Mouse (Mus musculus) stomach, embryonic 14.5 days (tissue): ENCODE results near the gene Pm20d2. TPM values are rescaled to one million over a fixed set of nuclear protein-coding genes. Genes with fewer than 3 reads are reported as not detected.
A peak's percentile ranks its signal among the peaks of the same experiment; 100 is the strongest.

Source experiments
- ATAC-seq: fragments of 200-750 bp; cut with Nextera tagmentation; 2 replicates; pipeline ENCODE4 v1.8.0; 2017; ENCODE audit warnings: low read depth, moderate TSS enrichment; ENCODE audit not compliant: insufficient number of reproducible peaks, insufficient read depth, low FRiP score
- H3K27ac ChIP-seq: fragments of 300-500 bp; sonication (generic); 2 replicates; pipeline ENCODE4 v1.5.1; 2014; ENCODE audit warnings: mild to moderate bottlenecking, low read length, moderate library complexity, mixed read lengths
- H3K27me3 ChIP-seq: fragments of 300-500 bp; sonication (generic); 2 replicates; pipeline ENCODE4 v1.6.1; 2014; ENCODE audit warnings: low read length, control low read depth, mixed read lengths; ENCODE audit not compliant: control insufficient read depth, insufficient read depth
- H3K36me3 ChIP-seq: fragments of 300-500 bp; sonication (generic); 2 replicates; pipeline ENCODE4 v1.6.1; 2014; ENCODE audit warnings: mild to moderate bottlenecking, control low read depth, low read length, moderate library complexity, mixed read lengths; ENCODE audit not compliant: control insufficient read depth, insufficient read depth
- H3K4me1 ChIP-seq: fragments of 300-500 bp; sonication (generic); 2 replicates; pipeline ENCODE4 v1.6.1; 2014; ENCODE audit warnings: low read length, control low read depth, mixed read lengths; ENCODE audit not compliant: control insufficient read depth, insufficient read depth
- H3K4me2 ChIP-seq: fragments of 300-500 bp; sonication (generic); replicated peaks from 2 replicates; pipeline ENCODE4 v1.6.1; 2014; ENCODE audit warnings: low read depth, low read length, control low read depth
- H3K4me3 ChIP-seq: fragments of 300-500 bp; sonication (generic); 2 replicates; pipeline ENCODE4 v1.5.1; 2014; ENCODE audit warnings: low read depth, low read length, control low read depth
- H3K9ac ChIP-seq: fragments of 300-500 bp; sonication (generic); replicated peaks from 2 replicates; pipeline ENCODE4 v1.6.1; 2014; ENCODE audit warnings: low read depth, mild to moderate bottlenecking, control low read depth, low read length, moderate library complexity, mixed read lengths
- H3K9me3 ChIP-seq: fragments of 300-500 bp; sonication (generic); 2 replicates; pipeline ENCODE4 v1.6.1; 2016; ENCODE audit warnings: low read depth, low read length, control low read depth; ENCODE audit not compliant: control insufficient read depth
- WGBS: fragments of 180-500 bp; shearing (Covaris S2); extraction: QIAGEN DNeasy Blood & Tissue Kit; methylation state at CpG from one replicate; pipeline ENCODE4 v1.1.7; 2014; 5-methylcytosine and 5-hydroxymethylcytosine counted together
- polyA plus RNA-seq: library from polyadenylated mRNA; unstranded; fragments of >200 nt; fragmentation: Nextera tagmentation; extraction: Ambion mirVana; gene quantifications from 2 replicates; pipeline ENCODE4 v1.2.1, GENCODE M21; 2014

Pm20d2 gene
- polyA plus RNA-seq, 1 experiment from 2014 or later = 1.3 TPM

DNA sequence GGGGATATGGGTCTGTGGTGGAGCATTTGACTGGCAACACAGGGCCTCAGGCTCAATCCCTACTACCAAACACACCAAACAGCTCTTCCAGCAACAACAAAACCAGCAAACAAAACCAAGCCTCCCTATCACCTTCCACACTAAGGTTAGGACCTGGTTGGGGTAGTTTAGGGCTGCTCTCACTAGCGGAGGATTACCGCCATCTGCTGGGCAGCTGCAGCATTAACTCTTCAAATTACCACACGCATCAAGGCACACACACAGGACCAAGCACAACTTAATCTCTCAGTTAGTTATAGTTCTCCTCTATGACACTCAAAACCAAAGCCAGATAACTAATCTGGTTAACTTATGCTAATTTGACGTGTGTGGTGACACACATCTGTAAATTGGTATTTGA is 15.1 kb upstream of the Pm20d2 start:
- no peak overlapping the region for H3K27ac ChIP-seq
- H3K9ac ChIP-seq = no peak overlapping the region
- no peaks in the 10 kb centered on the region for H3K36me3 ChIP-seq
- H3K27me3 ChIP-seq = no peaks in the 10 kb centered on the region
- no peak for ATAC-seq
- no peak overlapping the region for H3K4me3 ChIP-seq
- H3K4me1 ChIP-seq = 0 out of 2 replicates have a peak, but pooled peaks cover 3% of the 10 kb centered on the region
- H3K9me3 ChIP-seq = no peaks in the 10 kb centered on the region
- WGBS = 10% methylated on average over 4 of the region's 4 CpGs
- no peak overlapping the region for H3K4me2 ChIP-seq

DNA sequence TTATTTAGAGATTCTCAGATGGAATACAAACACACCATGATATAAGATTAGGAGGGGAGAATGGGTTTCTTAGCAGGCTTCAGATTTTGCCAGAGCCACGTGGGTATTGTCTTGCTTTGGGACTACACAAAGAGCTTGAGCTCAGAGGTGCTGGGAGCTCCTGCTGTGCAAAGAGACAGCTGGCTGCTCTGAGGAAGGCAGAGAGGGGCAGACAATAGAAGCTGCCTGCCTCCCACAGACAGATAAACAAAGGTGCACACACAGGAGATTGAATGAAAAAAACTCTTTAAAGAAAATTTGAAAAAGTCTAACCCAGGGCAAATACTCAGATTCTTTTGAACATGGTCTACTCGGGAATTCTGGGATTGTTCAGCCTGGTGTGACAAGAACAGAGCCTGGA is 8.6 kb upstream of the Pm20d2 start:
- 30% methylated on average over 2 of the region's 2 CpGs for WGBS
- ATAC-seq = no peak

DNA sequence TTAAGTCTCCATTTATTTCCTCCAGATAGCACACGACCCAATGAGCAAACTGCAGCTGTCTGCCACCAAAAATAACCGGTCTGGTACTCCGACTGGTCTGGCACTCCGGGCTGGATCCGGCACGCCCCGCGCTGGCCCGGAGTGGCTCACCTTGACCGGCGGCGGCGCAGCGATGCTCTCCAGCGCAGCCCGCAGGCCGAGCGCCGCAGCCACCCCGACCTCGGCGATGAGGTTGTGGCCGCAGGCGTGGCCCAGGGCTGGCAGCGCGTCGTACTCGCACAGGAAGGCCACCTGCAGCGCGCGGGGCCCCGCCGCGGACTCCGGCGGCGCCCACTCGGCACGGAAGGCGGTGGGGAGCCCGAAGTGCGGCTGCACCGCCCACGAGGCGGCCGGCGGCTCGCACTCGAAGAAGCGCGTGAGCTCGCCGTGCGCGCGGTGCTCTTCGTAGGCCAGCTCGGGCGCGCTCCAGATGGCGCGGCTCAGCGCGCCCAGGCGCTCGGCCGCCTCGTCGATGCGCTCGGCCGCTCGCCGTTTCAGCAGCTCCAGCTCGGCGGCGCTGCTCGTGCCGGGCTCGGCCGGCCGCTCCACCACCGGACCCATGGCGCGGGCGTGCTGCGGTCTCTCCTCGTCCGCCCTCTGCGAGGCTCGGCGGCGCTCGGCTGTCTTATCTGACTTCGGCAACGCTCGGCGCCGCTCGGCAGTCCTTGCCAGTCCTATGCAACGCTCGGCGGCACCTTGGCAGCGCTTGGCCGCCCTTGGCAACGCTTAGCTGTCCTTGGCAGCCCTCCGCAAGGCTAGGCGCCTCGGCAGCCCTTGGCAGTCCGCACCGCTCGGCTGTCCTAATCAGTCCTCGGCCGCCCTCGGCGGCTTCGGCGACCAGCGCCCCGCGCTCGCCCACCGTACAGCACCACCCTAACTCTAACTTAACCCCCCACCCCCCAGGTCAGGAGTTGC is 479 bp downstream of the Pm20d2 start:
- Histone ChIP-seq H3K9ac (peak overlapping the region; percentile 63), H3K27ac (peak overlapping the region; percentile 81), H3K4me2 (peak overlapping the region; percentile 93), H3K9me3 (no peaks in the 10 kb centered on the region), H3K27me3 (no peaks in the 10 kb centered on the region), H3K4me3 (peak overlapping the region; percentile 51), H3K36me3 (no peaks in the 10 kb centered on the region), H3K4me1 (no peaks in the 10 kb centered on the region)
- WGBS = under 1% methylated on average over 114 of the region's 123 CpGs
- peak; percentile 88 for ATAC-seq

More for the DNA sequence above, 8.6 kb upstream of the Pm20d2 start:
- Histone ChIP-seq H3K36me3 (no peaks in the 10 kb centered on the region), H3K4me3 (no peak overlapping the region), H3K4me2 (no peak overlapping the region), H3K9me3 (no peaks in the 10 kb centered on the region), H3K27me3 (no peaks in the 10 kb centered on the region), H3K9ac (no peak overlapping the region), H3K27ac (no peak overlapping the region), H3K4me1 (no peaks in the 10 kb centered on the region)

DNA sequence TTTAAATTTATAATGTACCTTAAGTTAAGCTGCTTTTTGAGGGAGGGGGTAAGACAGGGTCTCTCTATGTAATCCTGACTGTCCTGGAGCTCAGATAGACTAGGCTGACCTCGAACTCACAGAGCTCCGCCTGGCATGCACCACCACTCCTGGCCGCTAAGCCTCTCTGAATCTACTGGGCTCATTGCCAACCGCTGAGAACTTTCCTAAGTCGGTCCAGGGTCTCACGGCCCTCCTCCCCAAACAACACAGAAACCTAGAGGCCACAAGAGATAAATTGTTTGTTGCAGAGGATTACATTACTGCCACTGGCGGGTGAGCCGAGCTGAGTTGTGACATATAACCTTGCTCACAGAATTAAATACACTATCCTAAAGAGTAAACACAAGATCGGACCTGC is 1.4 kb downstream of the Pm20d2 start:
- Histone ChIP-seq H3K27ac (no peak overlapping the region), H3K9me3 (no peaks in the 10 kb centered on the region), H3K9ac (no peak overlapping the region), H3K36me3 (no peaks in the 10 kb centered on the region), H3K4me1 (no peaks in the 10 kb centered on the region), H3K4me2 (peak overlapping the region; percentile 93), H3K4me3 (peak overlapping the region; percentile 51; the same call in 1 of the 2 replicates), H3K27me3 (no peaks in the 10 kb centered on the region)
- peak; percentile 19; the same call in 1 of the 2 replicates for ATAC-seq
- WGBS = 10% methylated on average over 9 of the region's 9 CpGs

DNA sequence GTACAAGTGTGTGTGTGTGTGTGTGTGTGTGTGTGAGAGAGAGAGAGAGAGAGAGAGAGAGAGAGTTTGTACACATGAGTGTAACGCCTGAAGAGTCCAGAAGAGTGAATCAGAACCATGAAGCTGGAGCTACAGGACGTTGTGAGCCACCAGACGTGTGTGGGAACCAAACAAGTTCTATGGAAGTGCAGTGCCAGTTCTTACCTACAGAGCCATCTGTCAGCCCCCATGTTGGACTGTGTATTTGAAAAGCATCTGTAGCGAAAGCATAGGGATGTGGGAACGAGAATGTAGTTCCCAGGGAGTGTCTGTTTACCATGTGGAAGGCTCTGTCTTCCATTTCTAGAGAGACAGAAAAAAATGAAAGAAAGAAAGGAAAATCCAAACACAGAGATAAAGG is 6.1 kb downstream of the Pm20d2 start:
- Histone ChIP-seq H3K36me3 (no peaks in the 10 kb centered on the region), H3K4me3 (no peak overlapping the region), H3K4me2 (no peak overlapping the region), H3K27ac (no peak overlapping the region), H3K4me1 (no peaks in the 10 kb centered on the region), H3K27me3 (no peaks in the 10 kb centered on the region), H3K9ac (no peak overlapping the region), H3K9me3 (no peaks in the 10 kb centered on the region)
- ATAC-seq = no peak
- 75% methylated on average over 5 of the region's 5 CpGs for WGBS

DNA sequence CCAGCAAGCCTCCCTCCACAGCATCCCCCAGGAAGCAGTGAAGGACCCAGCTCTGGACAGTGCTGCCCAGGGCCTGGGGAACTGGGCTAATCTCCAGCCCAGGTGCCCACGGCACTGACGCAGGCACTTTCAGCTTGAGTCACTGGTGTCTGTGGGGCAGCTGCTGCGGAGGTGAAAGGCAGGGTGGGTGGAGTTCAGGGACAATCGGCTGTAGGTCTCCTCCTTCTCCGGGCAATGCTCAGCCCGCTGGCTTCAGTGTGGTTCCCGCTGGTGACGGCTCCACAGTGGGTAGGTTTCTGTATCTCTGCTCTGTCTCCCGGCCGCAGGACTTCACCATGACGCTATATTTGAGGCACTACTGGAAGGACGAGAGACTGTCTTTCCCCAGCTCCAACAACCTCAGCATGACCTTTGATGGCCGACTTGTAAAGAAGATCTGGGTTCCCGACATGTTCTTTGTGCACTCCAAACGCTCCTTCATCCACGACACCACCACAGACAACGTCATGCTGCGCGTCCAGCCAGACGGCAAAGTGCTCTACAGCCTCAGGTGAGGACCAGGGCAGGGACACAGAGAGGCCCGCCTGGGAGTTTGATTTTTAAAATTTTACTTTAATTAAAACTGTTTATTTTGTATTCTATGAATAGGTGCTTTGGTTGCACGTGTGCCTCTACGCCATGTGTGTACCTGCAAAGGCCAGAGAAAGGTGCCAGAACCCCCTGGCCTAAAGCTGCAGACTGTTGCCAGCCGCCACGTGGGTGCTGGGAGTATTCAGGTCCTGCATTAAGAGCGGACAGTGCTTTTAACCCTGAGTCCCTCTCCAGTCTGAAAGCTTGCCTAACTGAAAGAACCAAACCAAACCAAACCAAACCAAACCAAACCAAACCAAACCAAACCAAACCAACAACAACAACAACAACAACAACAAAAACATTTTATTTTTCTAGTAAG is 37.2 kb downstream of the Pm20d2 start:
- Histone ChIP-seq H3K4me3 (no peak overlapping the region), H3K27ac (no peak overlapping the region), H3K27me3 (no peaks in the 10 kb centered on the region), H3K36me3 (no peaks in the 10 kb centered on the region), H3K9me3 (no peaks in the 10 kb centered on the region), H3K4me2 (no peak overlapping the region), H3K4me1 (no peaks in the 10 kb centered on the region), H3K9ac (no peak overlapping the region)
- ATAC-seq = no peak
- WGBS = 84% methylated on average over 26 of the region's 26 CpGs

DNA sequence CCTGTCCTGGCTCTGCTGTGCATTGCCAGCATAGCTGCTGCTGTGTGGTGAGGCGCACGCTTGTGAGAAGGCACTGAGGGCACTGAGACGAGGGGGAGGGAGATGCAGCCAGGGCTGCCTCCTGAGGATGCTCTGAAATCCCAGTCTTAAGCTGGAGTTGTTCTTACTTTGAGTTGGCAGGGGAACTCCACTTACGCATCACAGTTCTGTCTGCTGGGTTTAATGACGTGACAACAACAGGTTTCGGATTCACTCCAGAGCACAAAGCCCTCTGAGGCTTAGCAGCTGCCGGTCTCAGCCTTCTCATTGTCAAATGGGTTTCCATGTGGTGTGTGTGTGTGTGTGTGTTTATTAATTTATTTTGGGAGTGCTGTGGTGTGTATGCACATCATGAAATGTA is 40.4 kb downstream of the Pm20d2 start:
- H3K9me3 ChIP-seq = no peaks in the 10 kb centered on the region
- no peak overlapping the region for H3K4me3 ChIP-seq
- no peak overlapping the region for H3K9ac ChIP-seq
- no peaks in the 10 kb centered on the region for H3K36me3 ChIP-seq
- H3K27ac ChIP-seq = no peak overlapping the region
- no peaks in the 10 kb centered on the region for H3K27me3 ChIP-seq
- ATAC-seq = no peak
- 62% methylated on average over 7 of the region's 7 CpGs for WGBS
- no peak overlapping the region for H3K4me2 ChIP-seq
- no peaks in the 10 kb centered on the region for H3K4me1 ChIP-seq

DNA sequence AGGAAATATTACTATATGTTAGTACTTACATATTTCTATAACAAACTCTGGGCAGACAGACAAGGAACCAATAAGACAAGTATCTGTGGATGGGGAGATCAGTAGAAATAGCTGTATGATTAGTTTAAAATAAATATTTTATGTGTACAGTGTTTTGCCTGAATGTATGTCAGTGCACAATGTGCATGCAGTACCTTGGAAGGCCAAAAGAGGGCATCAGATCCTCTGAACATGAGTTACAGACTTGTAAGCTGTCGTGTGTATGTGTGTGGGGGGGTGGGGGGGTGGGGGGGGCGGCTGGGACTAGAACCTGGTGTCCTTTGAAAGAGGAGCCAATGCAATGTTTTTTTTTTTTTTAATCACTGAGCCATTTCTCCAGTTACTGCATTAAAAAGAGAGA is 41.7 kb downstream of the Pm20d2 start:
- Histone ChIP-seq H3K27me3 (no peaks in the 10 kb centered on the region), H3K27ac (no peak overlapping the region), H3K4me3 (no peak overlapping the region), H3K4me1 (no peaks in the 10 kb centered on the region), H3K9ac (no peak overlapping the region), H3K36me3 (no peaks in the 10 kb centered on the region), H3K9me3 (no peaks in the 10 kb centered on the region), H3K4me2 (no peak overlapping the region)
- 14% methylated on average over 2 of the region's 2 CpGs for WGBS
- no peak for ATAC-seq
